Mouse (Mus musculus): Measurements from ENCODE around the gene Gclm.

The Gclm gene

DNA sequence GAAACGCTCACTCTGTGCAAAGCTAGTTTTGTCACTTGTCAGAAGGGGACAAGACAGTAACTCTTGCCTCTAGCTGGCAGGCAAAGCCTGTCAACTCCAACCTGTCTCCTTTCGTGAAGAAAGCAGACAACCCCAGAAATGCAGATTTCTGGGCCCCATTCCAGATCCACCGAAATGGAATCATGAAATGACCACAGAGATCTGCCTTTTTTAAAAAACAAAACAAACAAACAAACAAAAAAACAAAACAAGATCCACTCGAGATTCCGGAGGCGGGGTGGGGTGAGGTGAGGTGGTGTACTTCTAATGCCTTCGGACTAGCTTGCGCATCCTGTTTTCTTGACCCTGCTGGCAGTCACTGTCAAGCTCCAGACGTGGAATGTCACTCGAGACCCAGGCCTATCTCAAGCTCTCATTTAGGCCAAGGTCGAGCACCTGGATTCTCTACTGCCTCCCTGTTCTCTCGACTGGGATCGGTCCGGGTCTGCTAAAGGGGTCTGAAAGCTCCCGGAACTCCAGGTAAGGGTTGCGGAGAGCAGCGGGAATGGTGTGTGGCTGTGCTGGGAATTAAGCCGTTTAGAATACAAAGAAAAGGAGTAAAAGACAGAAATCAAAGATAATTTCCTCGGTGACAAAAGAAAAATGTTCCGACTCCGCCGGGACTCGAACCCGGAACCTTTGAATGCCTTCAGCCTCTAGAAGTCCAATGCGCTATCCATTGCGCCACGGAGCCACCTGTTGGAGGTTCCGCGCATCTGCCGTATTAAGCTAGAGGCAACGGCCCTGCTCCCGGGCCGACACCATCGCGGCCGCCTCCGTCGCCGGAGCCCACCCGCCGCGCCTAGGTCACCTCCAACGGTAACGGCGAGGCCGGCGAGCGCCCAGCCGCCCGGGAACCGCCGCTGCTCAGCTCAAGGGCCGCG lies 47.2 kb downstream of the Gclm start:
- peak; percentile 89 for DNase-seq (ENCODE audit: low read depth, low spot score)

DNA sequence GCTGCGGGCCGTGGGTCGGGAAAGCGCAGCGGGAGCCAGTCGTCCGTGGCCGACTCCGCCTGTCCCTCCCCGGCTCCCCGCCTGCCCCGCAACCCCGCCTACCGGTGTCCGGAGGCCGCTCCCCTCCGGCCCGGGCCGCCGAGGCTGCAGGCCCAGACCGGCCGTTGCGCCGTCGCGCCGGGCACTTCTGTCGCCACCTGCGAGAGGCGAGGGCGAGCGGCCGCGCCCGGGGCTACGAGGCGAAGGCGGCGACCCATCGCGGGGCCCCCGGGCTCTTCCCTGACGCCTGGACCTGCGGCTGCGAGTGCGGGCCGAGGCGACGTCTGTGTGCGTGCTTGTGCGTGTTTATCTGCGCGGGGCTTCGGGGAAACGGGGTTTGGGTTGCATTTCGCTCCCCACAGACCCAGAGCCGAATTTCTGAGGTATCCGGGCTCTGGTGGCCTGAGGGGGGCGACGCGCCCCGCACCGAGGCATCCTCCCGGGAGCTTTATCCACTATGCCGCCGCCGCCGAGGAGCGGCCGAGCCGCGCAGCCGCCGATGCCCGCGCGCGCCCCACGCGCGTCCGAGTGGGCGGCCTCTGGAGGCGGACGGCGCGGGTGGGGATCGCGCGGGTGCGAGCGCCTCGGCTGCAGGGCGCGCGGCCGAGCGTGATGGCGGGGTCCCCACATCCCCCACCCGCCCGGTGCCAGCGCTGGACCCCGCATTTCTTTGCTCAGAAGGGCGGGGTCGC lies 48.0 kb downstream of the Gclm start:
- peak; percentile 68 for DNase-seq (ENCODE audit: low read depth, low spot score)

DNA sequence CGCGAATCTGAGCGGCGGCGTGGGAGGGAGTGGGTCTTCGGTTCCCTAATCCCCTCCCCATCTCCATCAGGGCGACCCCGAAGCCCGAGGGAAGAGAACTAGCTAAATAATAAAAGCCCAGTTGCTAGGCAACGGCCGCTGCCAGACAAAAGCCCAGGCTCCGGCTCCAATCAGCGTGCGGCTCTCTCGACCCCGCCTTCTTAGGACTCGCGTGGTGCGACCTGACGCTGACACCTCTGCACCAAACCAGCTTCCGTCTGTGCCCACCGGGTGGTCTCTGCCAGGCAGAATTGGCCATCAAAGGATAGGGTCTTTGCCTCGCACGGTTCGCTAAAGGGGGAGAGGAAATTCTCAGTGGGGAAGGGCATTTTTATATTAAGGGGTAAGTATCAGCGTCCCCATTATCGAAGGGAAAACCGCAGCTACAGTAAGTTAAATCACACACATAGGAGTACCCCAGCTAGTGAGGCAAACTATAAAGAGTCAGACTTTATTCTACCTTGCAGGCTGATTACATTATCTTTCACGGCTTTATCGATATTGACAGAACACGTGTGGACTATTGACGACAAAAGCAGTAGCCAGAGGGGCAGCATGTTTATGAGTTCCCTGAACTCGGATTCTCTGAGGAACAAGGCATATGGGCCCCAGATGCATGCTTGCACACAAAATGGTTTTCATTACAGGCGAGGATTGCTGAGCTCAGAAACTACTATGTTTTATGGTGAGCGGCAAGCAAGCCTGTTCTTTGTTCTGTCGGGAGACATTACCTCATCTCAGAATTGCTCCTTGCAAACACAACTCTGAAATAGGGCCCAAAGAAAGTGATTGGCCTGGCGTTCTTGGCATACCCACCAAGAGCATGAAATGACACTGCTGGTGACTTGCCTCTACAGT lies 48.8 kb downstream of the Gclm start, which contains the start of gene Bcar3:
Gene Bcar3, plus strand, starts transcription at position 183 of the 897 bp plus-strand sequence.
- peak; percentile 85 for DNase-seq (ENCODE audit: low read depth, low spot score)

DNA sequence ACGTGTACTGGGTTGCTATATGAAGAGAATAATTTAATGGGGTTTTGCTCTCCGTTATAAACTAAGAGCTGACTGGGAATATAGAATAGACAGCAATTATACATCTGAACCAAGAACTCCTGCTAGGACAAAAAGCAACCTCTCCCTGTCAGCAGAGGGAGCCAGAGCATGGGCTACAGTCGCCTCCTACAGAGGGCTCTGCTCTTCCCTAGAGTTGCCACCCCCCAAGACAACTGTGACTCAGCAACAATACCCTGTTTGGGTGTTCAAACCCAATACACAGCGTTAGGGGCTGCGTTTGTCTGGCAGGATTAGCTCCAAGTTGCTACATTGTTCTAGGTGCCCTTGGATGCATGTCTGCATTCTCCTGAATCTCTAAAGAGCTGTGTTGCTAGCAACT lies 50.2 kb downstream of the Gclm start:
- DNase-seq (ENCODE audit: low read depth, low spot score), result no peak

DNA sequence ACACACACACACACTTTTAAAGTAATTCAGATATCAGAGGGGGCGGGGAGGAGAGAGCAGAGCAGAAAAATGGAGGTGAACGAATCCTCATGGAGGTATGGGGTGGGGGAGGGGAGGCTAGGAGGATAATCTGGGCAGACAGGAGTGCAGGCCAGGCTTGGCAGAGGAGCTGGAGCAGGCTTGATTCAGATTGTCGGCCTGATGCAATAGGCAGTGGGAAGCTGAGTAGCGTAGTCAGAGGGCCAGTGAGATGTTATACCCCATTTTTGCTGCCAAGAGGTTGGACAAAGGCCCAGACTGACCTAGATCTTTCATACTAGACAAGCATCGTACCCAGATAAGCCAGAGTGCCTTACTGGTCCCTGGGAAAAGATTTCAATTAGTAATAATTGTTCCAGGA lies 51.6 kb downstream of the Gclm start:
- no peak for DNase-seq (ENCODE audit: low read depth, low spot score)

DNA sequence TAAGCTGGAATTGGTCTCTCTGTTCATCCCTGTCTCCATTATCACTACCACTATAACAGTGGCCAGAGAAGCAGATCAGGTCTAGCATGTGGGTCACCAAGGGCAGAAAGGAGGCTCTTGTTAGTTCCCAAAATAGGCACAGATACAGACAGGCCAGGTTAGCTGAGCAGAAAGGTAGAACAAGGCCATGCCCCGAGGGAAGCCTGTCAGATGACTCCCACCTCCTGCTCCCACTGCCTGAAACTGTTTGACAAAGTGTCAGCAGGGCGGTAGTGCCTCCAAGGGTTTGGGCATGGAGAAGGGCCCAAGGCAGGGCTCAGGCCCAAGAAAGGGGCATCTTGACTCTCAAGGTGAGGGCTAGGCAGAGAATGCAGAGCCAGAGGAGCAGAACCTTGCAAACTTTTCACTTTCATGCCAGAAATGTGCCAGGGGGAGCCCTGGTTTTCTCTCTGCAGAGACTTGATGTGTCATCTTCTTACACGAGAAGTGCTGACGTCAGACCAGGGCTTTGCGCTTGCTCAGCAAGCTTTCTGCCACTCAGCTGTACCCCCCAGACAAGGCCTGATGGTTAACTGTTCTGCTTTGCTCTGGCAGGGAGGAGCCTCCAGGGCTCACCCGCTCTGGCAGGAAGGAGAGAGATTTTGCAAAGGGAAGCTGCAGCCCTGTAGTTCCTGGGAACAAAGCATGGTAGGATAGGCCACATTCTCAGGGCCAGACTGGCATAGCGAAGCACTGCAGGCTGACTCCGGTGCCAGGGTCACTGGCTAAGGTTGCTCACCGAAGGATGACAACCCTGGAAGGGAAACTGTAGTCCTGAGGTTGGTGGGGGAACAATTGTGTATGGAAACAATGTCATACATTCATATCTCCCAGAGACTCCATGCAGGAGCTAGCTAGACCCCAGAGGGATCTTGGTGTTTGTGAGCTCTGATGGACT lies 55.9 kb downstream of the Gclm start:
- no peak for DNase-seq (ENCODE audit: low read depth, low spot score)

DNA sequence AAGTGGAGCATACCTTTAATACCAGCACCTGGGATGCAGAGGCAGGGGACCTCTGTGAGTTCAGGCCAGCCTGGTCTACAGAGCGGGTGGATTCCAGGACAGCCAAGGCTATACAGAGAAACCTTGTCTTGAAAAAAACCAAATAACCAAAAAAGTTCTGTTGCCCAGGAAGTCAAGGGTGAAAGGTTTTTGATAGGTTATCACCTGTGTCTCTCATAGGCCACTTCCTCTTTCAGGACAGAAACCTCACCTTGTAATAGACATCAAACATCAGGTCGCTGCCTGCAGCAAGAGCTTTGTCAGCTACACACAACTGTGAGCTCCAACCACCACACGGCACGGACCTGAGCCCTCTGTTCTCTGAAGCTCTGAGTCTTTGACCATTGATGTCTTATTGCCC lies 59.2 kb downstream of the Gclm start:
- no peak for DNase-seq (ENCODE audit: low read depth, low spot score)

DNA sequence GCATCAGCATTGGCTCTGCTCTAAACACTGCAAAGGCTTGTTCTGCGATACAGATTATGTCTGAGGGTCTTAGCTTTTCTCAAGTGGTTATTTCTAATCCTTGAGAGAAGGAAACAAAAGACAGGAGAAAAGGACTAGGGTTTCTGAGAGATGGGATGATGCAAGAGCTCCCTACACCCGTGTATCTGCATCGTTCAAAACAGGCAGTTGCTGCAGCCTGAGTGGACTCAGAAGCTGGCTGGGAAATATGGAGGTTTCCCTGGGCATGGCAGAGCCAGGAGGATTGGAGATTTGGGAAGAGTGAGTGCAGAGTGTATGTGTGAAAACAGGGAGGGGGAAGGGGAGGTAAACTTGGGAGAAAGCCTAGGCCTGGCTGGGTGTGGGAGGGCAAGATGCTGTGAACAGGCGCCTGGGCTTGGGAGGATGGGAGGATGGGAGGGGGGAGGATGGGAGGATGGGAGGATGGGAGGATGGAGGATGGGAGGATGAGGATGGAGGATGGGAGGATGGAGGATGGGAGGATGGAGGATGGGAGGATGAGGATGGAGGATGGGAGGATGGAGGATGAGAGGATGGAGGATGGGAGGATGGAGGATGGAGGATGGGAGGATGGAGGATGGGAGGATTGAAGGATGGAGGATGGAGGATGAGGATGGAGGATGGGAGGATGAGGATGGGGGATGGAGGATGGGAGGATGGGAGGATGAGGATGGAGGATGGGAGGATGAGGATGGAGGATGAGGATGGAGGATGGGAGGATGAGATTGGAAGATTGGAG lies 62.7 kb downstream of the Gclm start:
- no peak for DNase-seq (ENCODE audit: low read depth, low spot score)

DNA sequence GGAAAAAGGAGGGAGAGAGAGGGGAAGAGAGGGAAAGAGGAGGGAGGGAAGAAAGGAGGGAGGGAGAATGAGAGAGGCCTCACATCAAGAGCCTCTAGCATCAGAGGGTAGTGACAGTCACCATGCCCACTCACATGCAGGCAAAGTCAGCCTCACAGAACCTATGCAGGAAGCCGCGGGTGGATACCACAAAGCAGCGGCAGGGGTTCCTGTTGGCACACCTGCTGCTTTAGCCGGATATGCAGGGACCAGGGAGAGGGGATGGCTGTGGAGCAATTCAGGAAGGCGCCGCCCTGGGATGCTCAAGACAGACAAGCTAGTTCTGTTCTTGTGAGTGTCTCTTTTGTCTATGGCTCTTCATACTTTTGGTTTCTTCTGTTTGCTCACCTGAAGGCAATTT lies 63.6 kb downstream of the Gclm start:
- no peak for DNase-seq (ENCODE audit: low read depth, low spot score)

DNA sequence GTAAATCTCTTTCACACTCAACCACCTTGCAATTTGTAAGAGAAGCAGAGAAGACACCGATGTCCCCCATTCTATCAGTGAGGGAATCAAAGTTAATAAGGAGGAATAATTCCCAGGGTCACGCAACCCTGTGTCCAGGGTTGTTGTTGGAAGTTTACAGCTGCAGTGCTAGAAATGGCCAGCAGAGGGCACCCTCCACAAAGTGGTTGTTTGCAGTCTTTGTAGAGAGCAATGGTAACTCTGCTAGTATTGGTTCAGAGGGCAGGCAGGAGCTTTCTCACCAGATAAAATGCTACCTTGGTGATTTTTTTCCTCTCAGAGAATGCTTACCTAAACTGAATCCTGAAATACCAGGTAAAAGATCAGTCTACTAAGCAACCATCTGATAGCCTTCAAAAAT lies 66.7 kb downstream of the Gclm start:
- DNase-seq (ENCODE audit: low read depth, low spot score), result peak; percentile 54

DNA sequence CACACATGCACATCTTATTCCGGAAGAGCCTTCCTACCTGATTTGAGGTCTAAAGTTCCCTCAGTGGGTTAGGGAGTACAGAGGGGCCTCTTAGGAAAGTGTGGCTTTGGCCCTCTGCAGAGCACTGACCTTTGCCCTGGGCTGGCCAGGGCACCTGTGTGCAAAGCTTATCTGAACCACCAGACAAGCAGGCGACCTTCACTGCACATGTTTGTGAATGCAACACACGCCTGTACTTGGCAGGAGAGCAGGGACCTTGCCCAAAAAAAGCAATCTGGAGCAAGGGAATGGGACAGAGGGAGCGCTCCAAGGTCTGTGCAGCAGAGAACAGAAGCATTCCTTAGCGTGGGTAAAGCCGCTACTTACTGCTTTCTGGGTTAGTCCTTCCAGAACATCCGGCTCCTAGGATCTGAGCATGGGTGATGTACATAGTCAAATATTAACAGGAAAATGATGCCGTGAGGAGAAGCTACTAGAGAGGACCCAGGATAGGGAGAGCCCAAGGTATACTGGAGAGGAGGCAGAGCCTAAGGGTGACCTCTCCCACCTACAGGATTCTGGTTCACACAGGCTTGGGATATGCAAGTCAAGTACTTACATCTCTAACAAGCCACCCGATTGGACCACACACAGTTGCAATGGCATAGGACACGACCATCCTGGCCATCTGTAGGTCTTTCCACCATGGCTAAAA lies 67.7 kb downstream of the Gclm start:
- DNase-seq (ENCODE audit: low read depth, low spot score), result no peak

DNA sequence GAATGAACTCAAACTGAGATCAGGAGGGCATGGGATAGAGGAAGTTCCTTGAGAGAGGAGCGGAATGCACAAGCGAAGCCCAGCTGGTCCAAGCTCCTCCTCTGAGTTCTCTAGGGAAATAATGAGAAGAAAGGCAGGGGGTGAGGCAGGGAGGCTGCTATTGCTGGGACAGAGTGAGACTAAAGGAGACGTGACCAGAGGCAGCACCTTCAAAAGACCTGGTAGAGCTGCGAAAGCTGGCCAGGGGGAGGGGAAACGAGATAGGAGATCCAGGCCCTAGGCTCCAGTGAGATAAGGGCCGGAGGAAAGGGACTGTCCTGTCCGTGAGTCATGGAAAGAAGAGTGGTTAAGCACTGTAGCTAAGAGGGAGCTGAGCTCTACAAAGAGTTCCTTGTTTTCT lies 68.6 kb downstream of the Gclm start:
- no peak for DNase-seq (ENCODE audit: low read depth, low spot score)

DNA sequence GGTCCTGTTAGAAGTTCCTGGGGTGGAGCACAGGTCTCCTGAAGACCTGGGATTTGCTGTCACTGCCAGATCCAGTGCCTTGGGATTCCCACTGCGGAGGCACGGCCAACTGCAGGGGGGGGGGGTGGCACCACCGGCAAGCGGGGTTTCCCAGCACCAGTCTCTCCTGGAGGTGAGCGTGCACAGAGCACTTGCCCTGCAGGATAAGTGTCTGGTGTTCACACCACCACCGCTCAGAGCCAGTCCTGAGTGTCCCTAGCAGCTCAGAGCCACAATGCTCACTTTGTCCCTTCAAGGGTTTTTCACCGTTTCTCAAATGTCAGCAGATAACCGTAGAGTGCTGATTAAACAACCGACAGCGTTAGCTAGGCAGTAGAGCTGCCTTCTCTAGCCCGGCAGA lies 71.3 kb downstream of the Gclm start:
- DNase-seq (ENCODE audit: low read depth, low spot score), result no peak

DNA sequence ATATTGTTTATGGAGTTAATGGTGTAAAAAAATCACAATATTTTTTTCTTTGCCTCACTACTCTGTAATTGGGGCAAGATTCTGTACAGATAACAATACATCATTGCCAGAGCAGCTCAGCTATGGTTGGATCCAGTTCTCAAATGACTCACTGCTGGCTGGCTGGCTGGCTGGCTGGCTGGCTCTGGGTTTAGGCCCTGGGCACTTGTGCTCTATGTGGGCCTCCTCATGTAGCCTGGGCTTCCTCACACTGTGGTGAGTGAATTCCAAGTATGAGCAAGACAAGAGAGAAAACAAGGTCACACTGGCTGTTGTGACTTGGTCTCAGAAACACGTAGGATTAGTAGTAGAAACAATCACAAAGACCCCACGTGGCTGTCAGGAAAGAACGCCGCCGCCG lies 72.0 kb downstream of the Gclm start:
- no peak for DNase-seq (ENCODE audit: low read depth, low spot score)
